Mouse (Mus musculus): ENCODE measurements around the gene Pim2.

- TF ChIP-seq EP300 (IDR thresholded peaks at IDR 0.05; ENCODE audit: insufficient read depth, low read depth, low read length) (no peak), CTCF (IDR thresholded peaks at IDR 0.05; ENCODE audit: low read depth, low read length) (peak; percentile 54)
These were observed 23.5 kb upstream of the Pim2 start for GRCm38 (mm10) chrX:7854578-7854977.
